14 mouse cellular contexts compared by ENCODE assay signal in the genomic region with DNA sequence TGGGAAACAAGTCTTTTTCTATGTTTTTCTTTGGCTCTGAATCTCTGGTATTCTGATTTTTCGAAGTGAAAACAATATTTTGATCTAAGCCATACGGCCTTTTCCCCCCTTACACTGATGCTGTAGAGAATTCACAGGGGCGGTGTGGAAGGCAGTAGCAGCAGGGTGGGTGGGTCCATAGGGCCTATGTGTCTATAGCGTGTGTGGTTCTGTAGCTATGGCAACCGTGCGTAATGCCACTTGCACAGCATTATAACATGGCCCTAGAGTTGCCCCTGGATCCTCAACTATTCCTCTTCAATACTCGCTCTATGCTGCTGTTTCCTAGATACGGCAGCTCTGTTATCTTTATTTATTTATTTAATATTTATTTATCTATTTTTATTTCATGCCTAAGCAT. TPM values are rescaled to one million over a fixed set of nuclear protein-coding genes. Genes with fewer than 3 reads are reported as not detected.
DNase-seq lines count a peak whose midpoint lies in the region; ATAC-seq and TF ChIP-seq lines count a peak whose summit lies in the region.
"Had no signal": no experiment of that assay in that cellular context is flagged by ENCODE, and none has a peak within 500 bp of the region (broad histone marks: within the 10 kb centered on the region; RNA-seq: fewer than 3 reads in every experiment).

No protein-coding gene starts in this region.

- no peak; the same call in 1 of the 2 replicates for ATAC-seq in lung, postnatal 0 days
- no peak for ATAC-seq in embryonic facial prominence, embryonic 14.5 days (ENCODE audit: low read depth)
- peak; percentile 80 for ATAC-seq in hindbrain, embryonic 16.5 days
- no peak for ATAC-seq in neural tube, embryonic 13.5 days (ENCODE audit: low read depth)
- ATAC-seq: inflammation-experienced regulatory T-cells, adult 6 months had no signal

- DNase-seq in lung, postnatal 0 days (ENCODE audit: low spot score) = peak; percentile 24
- DNase-seq in lung, postnatal 25 days (ENCODE audit: low spot score) = no peak
- peak; percentile 40 for DNase-seq in embryonic facial prominence, embryonic 14.5 days (ENCODE audit: low spot score)
- DNase-seq in urinary bladder, postnatal 4 days (ENCODE audit: low spot score in 2 of 2) = no peak
- DNase-seq in adrenal gland, postnatal 25 days = no peak
- DNase-seq: cerebellum, postnatal 14 days; gastrocnemius, postnatal 14 days; left cerebral cortex, postnatal 4 days had no signal

- H3K9ac ChIP-seq in lung, postnatal 0 days (replicated peaks; ENCODE audit: low read depth) = no peak overlapping the region
- H3K9ac ChIP-seq in embryonic facial prominence, embryonic 14.5 days (ENCODE audit: low read depth, low read length) = no peak overlapping the region
- H3K9ac ChIP-seq in hindbrain, embryonic 16.5 days (ENCODE audit: low read depth, low read length) = no peak overlapping the region
- H3K9ac ChIP-seq in neural tube, embryonic 13.5 days = no peak overlapping the region
- H3K9ac ChIP-seq: heart, embryonic 15.5 days had no signal

- TF ChIP-seq EP300 in lung, postnatal 0 days (IDR thresholded peaks at IDR 0.05) = no peak

- TF ChIP-seq CTCF in lung, postnatal 0 days (IDR thresholded peaks at IDR 0.05) = no peak

- 59% methylated on average over 8 of the region's 8 CpGs for WGBS in lung, postnatal 0 days
- 63% methylated on average over 8 of the region's 8 CpGs for WGBS in embryonic facial prominence, embryonic 14.5 days
- 35% methylated on average over 8 of the region's 8 CpGs for WGBS in hindbrain, embryonic 16.5 days
- WGBS in neural tube, embryonic 13.5 days = 39% methylated on average over 8 of the region's 8 CpGs

- H3K36me3 ChIP-seq in lung, postnatal 0 days (ENCODE audit: insufficient read depth, low read length) = no peaks in the 10 kb centered on the region
- no peaks in the 10 kb centered on the region for H3K36me3 ChIP-seq in embryonic facial prominence, embryonic 14.5 days (ENCODE audit: control insufficient read depth, insufficient read depth, low read length)
- H3K36me3 ChIP-seq in hindbrain, embryonic 16.5 days (ENCODE audit: control insufficient read depth, insufficient read depth, low read length) = no peaks in the 10 kb centered on the region
- no peaks in the 10 kb centered on the region for H3K36me3 ChIP-seq in neural tube, embryonic 13.5 days
- H3K36me3 ChIP-seq: heart, embryonic 15.5 days had no signal

- no peak overlapping the region for H3K27ac ChIP-seq in lung, postnatal 0 days (ENCODE audit: low read length)
- H3K27ac ChIP-seq in embryonic facial prominence, embryonic 14.5 days (replicated peaks; ENCODE audit: low read depth, low read length) = no peak overlapping the region
- H3K27ac ChIP-seq in hindbrain, embryonic 16.5 days (ENCODE audit: low read depth, low read length) = peak overlapping the region; percentile 44
- H3K27ac ChIP-seq in neural tube, embryonic 13.5 days (replicated peaks) = peak overlapping the region; percentile 35; the same call in 1 of the 2 replicates
- H3K27ac ChIP-seq: heart, embryonic 15.5 days; kidney, postnatal 0 days had no signal

- H3K9me3 ChIP-seq in lung, postnatal 0 days (ENCODE audit: low read length) = no peaks in the 10 kb centered on the region
- H3K9me3 ChIP-seq in embryonic facial prominence, embryonic 14.5 days (ENCODE audit: control insufficient read depth, low read length) = no peaks in the 10 kb centered on the region
- H3K9me3 ChIP-seq in hindbrain, embryonic 16.5 days (ENCODE audit: control insufficient read depth, low read length) = no peaks in the 10 kb centered on the region
- no peaks in the 10 kb centered on the region for H3K9me3 ChIP-seq in neural tube, embryonic 13.5 days
- H3K9me3 ChIP-seq: heart, embryonic 15.5 days had no signal

- H3K27me3 ChIP-seq in lung, postnatal 0 days (replicated peaks; ENCODE audit: insufficient read depth, low read length) = no peaks in the 10 kb centered on the region
- H3K27me3 ChIP-seq in embryonic facial prominence, embryonic 14.5 days (replicated peaks; ENCODE audit: control insufficient read depth, insufficient read depth, low read length) = no peaks in the 10 kb centered on the region
- no peaks in the 10 kb centered on the region for H3K27me3 ChIP-seq in hindbrain, embryonic 16.5 days (replicated peaks; ENCODE audit: control insufficient read depth, insufficient read depth, low read length)
- no peaks in the 10 kb centered on the region for H3K27me3 ChIP-seq in neural tube, embryonic 13.5 days
- H3K27me3 ChIP-seq: CH12.LX; heart, embryonic 15.5 days had no signal

- H3K4me3 ChIP-seq in lung, postnatal 0 days (ENCODE audit: low read depth, low read length) = no peak overlapping the region
- H3K4me3 ChIP-seq in embryonic facial prominence, embryonic 14.5 days (ENCODE audit: low read depth, low read length) = no peak overlapping the region
- H3K4me3 ChIP-seq in hindbrain, embryonic 16.5 days (ENCODE audit: low read length) = no peak overlapping the region
- H3K4me3 ChIP-seq in neural tube, embryonic 13.5 days = no peak overlapping the region
- H3K4me3 ChIP-seq: heart, embryonic 15.5 days had no signal

- H3K4me2 ChIP-seq in lung, postnatal 0 days (replicated peaks; ENCODE audit: low read depth, low read length) = no peak overlapping the region
- no peak overlapping the region for H3K4me2 ChIP-seq in embryonic facial prominence, embryonic 14.5 days (ENCODE audit: low read depth, low read length)
- no peak overlapping the region for H3K4me2 ChIP-seq in hindbrain, embryonic 16.5 days (ENCODE audit: low read length)
- no peak overlapping the region for H3K4me2 ChIP-seq in neural tube, embryonic 13.5 days
- H3K4me2 ChIP-seq: heart, embryonic 15.5 days had no signal

- H3K4me1 ChIP-seq in lung, postnatal 0 days (ENCODE audit: insufficient read depth, low read depth, low read length) = no peaks in the 10 kb centered on the region
- H3K4me1 ChIP-seq in embryonic facial prominence, embryonic 14.5 days (ENCODE audit: control insufficient read depth, insufficient read depth, low read length) = peaks cover 9% of the 10 kb centered on the region; the same call in 1 of the 2 replicates
- peaks cover 5% of the 10 kb centered on the region for H3K4me1 ChIP-seq in hindbrain, embryonic 16.5 days (ENCODE audit: control insufficient read depth, insufficient read depth, low read depth, low read length)
- H3K4me1 ChIP-seq in neural tube, embryonic 13.5 days (replicated peaks) = peaks cover 13% of the 10 kb centered on the region

RNA-seq across cellular contexts. Expression of a gene that starts 32.5 kb away (rescaled TPM):
- 11.3 and 11.6 TPM in 2 replicates for polyA plus RNA-seq in lung, postnatal 0 days (2015; fragmentation: Nextera tagmentation; extraction: Ambion mirVana)
- 13.7 and 14.4 TPM in 2 replicates for polyA plus RNA-seq in embryonic facial prominence, embryonic 14.5 days (2014; fragmentation: Nextera tagmentation; extraction: Ambion mirVana)
- polyA plus RNA-seq in hindbrain, embryonic 16.5 days (2015; fragmentation: Nextera tagmentation; extraction: Ambion mirVana) = 37.1 and 39.3 TPM in 2 replicates
- polyA plus RNA-seq in neural tube, embryonic 13.5 days (2015; fragmentation: Nextera tagmentation; extraction: Ambion mirVana) = 33.8 and 34.9 TPM in 2 replicates
- total RNA-seq in adrenal gland, postnatal 25 days (2021) = 11.0 and 22.7 TPM in 2 replicates

Comparison
In these comparisons a context has a peak if more than half of its experiments do, and no peak if none do; other contexts are left out.
1. DNase-seq: peak in lung, postnatal 0 days (single experiment) and embryonic facial prominence, embryonic 14.5 days (single experiment); none in lung, postnatal 25 days (single experiment), urinary bladder, postnatal 4 days (0 of 2) and adrenal gland, postnatal 25 days (single experiment).
2. H3K27ac ChIP-seq: peak in hindbrain, embryonic 16.5 days (single experiment) and neural tube, embryonic 13.5 days (single experiment); none in lung, postnatal 0 days (single experiment) and embryonic facial prominence, embryonic 14.5 days (single experiment).